Mouse (Mus musculus) kidney, postnatal 36 days (tissue): ENCODE data around the gene Gpr179.
"Not testable (repeated sequence)": the region's sequence is repeated elsewhere in the genome, so short reads cannot be mapped to it uniquely, and the experiment has no call there.

ENCODE experiments used
- DNase-seq, 2 experiments: peaks; one replicate each; pipeline ENCODE4 v3.0.0; 2021 to 2022; ENCODE audit warnings: mixed read lengths in 2 of 2

Gpr179 gene

GRCm38 (mm10) chr11:97354646-97355045 is 2.8 kb upstream of the Gpr179 start:
- DNase-seq = no peak

- no peak for DNase-seq
Observed at GRCm38 (mm10) chr11:97352935-97353597, 1.2 kb upstream of the Gpr179 start.

- DNase-seq = peak; percentile 90 to 93
Observed at GRCm38 (mm10) chr11:97350035-97350434, 1.8 kb downstream of the Gpr179 start.

GRCm38 (mm10) chr11:97347291-97347690 is 4.6 kb downstream of the Gpr179 start:
- no peak for DNase-seq

GRCm38 (mm10) chr11:97346383-97346782 is 5.5 kb downstream of the Gpr179 start:
- no peak for DNase-seq

GRCm38 (mm10) chr11:97345446-97345845 is 6.4 kb downstream of the Gpr179 start:
- DNase-seq = no peak

- DNase-seq = peak; percentile 39 to 85
Observed at GRCm38 (mm10) chr11:97343619-97344018, 8.3 kb downstream of the Gpr179 start.

GRCm38 (mm10) chr11:97343175-97343574 is 8.7 kb downstream of the Gpr179 start:
- no peak for DNase-seq

- peak; percentile 85 to 91 for DNase-seq
Observed at GRCm38 (mm10) chr11:97338977-97339315, 12.9 kb downstream of the Gpr179 start.

GRCm38 (mm10) chr11:97338302-97338976 is 13.4 kb downstream of the Gpr179 start:
- no peak for DNase-seq

GRCm38 (mm10) chr11:97337363-97337762 is 14.5 kb downstream of the Gpr179 start:
- peak; percentile 68 to 69 for DNase-seq

- no peak for DNase-seq
Observed at GRCm38 (mm10) chr11:97336751-97337345, 15.0 kb downstream of the Gpr179 start.

GRCm38 (mm10) chr11:97336238-97336637 is 15.6 kb downstream of the Gpr179 start:
- no peak for DNase-seq

- peak; percentile 35 to 59 for DNase-seq
Observed at GRCm38 (mm10) chr11:97334400-97334799, 17.5 kb downstream of the Gpr179 start.

- no peak for DNase-seq
Observed at GRCm38 (mm10) chr11:97333896-97334295, 18.0 kb downstream of the Gpr179 start.

- peak; percentile 47 to 78 for DNase-seq
Observed at GRCm38 (mm10) chr11:97333044-97333443, 18.8 kb downstream of the Gpr179 start.

- DNase-seq = no peak
Observed at GRCm38 (mm10) chr11:97331231-97332190, 20.4 kb downstream of the Gpr179 start.

- DNase-seq = no peak
Observed at GRCm38 (mm10) chr11:97330315-97330714, 21.6 kb downstream of the Gpr179 start.

GRCm38 (mm10) chr11:97328148-97328547 is 23.7 kb downstream of the Gpr179 start:
- DNase-seq = peak; percentile 44 to 81

- no peak for DNase-seq
Observed at GRCm38 (mm10) chr11:97325224-97325623, 26.7 kb downstream of the Gpr179 start.

GRCm38 (mm10) chr11:97321894-97322600 is 29.8 kb downstream of the Gpr179 start:
- not testable (repeated sequence) for DNase-seq

- DNase-seq = no peak
Observed at GRCm38 (mm10) chr11:97321197-97321596, 30.7 kb downstream of the Gpr179 start.
